Mouse (Mus musculus) retina, embryonic 14.5 days (tissue): Measurements from ENCODE around the gene Tsc22d2.
A peak's percentile ranks its signal among the peaks of the same experiment; 100 is the strongest.
"Not testable (repeated sequence)": the region's sequence is repeated elsewhere in the genome, so short reads cannot be mapped to it uniquely, and the experiment has no call there.

Source experiments
- DNase-seq: peaks from one replicate; pipeline ENCODE4 v3.0.0-alpha.2; 2015; ENCODE audit warnings: low spot score

Tsc22d2 gene

DNA sequence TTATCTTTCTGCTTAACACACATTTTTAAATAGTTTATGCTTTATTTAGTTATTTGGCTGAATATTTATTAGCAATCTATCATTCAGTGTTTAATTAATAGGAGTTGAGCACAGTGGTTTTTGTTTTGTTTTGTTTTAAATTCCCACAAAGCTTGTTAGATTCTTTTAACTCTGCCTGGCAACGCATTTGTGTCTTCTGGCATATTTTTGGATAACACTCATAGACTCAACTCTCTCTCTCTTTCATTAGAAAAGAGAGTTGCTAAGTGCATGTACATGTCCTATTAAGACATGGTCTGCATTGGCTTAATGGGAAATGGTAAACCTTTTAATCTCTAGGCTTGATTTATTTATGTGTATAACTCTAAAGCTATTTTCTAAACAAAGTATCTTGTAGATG lies 14.3 kb downstream of the Tsc22d2 start:
- DNase-seq = no peak

DNA sequence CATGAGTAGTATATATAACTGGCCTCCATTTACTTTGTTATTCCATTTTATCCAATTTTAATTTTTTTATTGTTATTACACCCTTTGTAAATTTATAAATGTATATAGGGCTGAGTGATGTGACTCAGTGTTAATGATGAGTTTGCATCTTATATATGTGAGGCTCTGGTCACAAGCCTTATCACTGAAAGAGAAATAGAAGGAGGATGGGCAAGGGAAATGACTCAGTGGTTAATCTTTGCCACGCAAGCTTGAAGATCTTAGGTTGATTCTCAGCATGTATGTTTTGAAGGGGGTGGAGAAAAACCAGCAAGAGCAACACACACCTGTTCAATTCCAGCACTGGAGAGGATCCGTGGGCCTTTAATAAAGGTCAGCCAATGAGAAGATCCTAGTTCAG lies 19.9 kb downstream of the Tsc22d2 start:
- DNase-seq = no peak

GRCm38 (mm10) chr3:58448230-58448629 lies 33.7 kb downstream of the Tsc22d2 start:
- DNase-seq = peak; percentile 22

GRCm38 (mm10) chr3:58449487-58449886 lies 35.0 kb downstream of the Tsc22d2 start:
- DNase-seq = no peak

GRCm38 (mm10) chr3:58454414-58455205 lies 40.1 kb downstream of the Tsc22d2 start:
- DNase-seq = no peak

DNA sequence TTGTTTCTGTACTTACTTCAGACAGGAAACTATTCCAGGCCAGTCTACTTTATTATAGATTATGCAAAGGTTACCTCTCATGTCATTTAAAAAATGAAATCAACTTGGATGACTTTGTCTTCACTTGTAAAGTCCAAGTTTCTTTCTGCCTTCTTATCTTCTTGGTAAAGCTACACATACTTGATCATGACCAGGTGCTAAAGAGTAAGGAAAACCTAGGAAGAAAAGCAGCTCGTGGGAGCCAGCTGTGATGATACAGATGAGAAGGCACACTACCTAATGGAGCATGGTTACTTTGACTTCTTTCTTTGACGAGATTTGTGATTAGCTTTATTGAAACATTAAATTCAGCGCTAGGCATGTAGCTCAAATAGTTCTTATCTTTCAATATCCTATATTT lies 40.7 kb downstream of the Tsc22d2 start:
- DNase-seq = no peak

DNA sequence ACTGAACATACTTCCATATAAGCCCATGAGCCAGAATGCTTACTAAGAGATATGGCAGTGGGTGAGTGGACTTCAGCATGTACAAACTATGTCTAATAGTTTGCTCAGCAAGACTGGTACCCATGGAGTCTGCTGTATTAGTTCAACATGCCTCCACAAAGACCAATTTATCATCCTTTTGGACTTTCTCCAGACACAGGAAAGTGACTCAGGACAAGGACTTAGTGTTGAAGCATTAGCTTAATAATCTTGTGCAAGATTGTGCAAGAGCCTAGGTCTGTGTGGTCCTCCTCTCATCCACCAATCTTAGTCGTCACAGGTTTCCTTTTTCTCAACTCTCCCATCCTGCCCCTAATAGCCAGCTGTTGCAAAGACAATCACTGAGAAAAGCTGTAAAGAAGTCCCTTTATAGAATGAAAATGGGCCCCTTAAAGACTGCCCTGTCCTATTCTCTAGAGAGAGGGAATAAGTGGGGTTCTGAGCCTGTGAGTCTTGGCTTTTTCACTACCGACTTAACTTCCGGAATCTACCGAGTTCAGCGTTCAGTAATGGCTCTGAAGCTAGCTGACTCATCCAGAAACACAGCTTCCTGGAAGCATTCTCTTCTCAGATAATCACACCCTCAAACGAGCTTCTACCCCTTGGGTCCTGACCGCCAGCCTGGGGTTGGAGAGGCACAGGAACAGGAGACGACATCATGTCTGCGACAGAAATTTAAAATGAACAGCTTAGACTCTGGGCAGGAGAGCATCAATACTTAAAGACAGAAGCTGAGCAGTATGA lies 55.3 kb downstream of the Tsc22d2 start:
- no peak for DNase-seq

DNA sequence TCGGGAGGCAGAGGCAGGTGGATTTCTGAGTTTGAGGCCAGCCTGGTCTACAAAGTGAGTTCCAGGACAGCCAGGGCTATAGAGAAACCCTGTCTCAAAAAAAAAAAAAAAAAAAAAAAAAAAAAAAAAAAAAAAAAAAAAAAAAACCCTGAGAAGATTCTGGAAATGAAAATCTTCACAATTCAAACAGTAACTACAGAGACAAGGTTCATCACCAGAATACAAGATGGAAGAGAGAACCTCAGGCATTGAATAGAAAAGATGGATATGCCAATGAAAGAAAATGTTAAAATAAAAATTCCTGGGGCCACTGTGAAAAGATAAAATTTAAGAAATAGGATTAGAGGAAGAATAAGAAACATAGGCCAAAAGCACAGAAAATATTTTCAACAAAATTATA lies 60.8 kb downstream of the Tsc22d2 start:
- DNase-seq = not testable (repeated sequence)

- DNase-seq = no peak
These were observed 64.4 kb downstream of the Tsc22d2 start for GRCm38 (mm10) chr3:58478755-58479455.

DNA sequence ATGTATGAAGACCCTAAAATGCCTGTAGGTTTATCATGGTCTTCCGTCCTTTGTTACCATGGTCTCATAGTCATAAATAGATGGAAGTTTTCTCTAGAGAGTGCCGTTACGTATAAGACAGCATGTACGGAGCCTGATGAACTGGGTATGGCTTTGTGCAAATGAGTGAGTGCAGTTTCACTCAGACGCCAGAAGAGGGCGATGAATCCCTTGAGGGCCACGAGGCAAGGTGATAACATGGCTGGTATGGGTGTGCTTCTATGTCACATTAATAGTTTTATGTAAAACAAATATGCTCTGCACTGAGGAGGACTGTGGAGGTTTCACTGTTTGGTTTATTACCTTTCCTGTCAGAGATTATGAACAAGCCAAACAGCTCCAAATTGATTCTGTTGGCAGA lies 71.4 kb downstream of the Tsc22d2 start:
- peak; percentile 6 for DNase-seq

- no peak for DNase-seq
These were observed 72.6 kb downstream of the Tsc22d2 start for GRCm38 (mm10) chr3:58487121-58487520.

DNA sequence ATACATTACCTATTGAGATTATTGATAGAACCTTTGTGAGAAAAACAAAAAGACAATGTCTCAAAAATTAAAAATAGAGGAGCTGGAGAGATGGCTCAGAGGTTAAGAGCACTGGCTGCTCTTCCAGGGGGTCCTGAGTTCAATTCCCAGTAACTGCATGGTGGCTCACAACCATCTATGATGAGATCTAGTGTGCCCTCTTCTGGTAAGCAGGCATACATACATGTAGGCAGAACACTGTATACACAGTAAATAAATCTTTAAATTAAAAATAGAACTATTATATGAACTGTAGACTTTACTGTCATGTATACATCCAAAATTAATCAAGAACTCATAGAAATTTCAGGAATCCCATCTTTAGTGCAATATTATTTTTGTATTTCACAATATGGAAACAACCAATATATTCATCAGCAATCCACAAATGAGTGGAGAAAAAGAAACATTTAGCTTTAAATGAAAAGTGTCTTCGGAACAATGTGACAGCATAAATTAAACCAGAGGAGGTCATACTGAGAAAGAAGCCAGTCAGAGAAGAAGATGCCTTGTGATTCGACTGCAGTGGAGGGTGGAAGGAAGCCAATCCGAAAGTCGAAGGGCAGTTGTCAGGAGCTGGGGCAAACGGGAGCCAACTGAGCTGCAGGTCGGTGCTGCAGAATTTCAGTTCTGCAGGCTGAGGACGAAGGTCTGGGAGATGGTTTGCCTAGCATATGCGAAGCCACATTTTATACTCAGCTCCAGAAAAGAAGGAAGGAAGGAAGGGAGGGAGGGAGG lies 73.7 kb downstream of the Tsc22d2 start:
- no peak for DNase-seq

DNA sequence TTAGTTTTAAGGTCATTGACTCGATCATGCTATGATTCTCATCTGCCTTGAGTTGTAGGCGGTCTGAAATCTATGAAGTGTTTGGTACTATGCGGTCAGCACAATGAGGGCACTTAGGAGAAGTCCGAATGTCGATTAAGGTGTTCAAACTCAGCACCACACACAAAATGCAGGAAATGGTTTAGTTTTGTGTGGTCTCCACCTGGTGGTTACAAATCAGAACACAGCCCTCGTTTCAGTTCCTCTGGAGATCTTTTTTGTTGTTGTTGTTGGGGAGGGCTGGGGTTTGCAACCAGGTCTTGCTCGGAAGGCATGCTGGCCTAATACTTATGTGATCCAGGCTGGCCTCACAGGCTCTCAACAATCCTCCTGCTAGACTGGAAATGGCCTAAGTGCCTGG lies 76.3 kb downstream of the Tsc22d2 start:
- peak; percentile 43 for DNase-seq

DNA sequence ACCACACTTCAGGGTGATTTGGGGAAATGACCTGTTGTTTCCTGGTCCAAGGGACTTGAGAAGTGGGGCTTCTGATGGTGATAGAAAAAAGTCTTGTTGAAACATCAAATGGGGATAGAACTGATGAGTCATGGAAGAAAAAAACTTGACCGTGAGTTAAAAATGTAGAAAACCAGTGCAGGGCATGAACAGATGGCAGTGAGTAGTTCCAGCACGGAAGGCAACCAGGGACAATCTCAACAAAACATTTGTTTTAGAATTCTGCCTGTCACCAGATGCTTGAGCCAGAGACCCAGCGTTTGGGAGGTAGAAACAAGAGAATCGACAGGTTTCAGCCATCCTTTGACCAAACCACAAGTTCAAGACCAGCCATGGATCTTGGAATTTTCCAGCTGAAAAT lies 79.1 kb downstream of the Tsc22d2 start:
- no peak for DNase-seq

- DNase-seq = no peak
These were observed 87.4 kb downstream of the Tsc22d2 start for GRCm38 (mm10) chr3:58501961-58502360.

- DNase-seq = no peak
These were observed 89.3 kb downstream of the Tsc22d2 start for GRCm38 (mm10) chr3:58503720-58504333.

DNA sequence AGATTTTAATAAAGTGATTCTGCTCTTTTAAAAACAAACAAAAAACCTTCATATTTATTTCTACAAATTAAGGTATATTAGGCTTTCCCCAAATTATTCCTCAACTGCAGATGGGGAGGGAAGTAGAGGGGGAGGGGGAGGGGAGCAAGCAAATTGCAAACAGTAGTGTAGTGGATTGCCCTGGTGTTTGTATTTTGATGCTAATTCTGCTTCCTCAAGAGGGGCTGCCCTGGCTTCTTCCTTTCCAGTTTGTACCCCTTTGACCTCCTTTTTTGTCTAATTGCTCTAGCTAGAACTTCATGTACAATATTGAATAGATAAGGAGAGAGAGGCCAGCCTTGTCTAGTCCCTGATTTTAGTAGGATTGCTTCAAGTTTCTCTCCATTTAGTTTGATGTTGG lies 90.2 kb downstream of the Tsc22d2 start:
- DNase-seq = no peak

GRCm38 (mm10) chr3:58508020-58508750 lies 93.7 kb downstream of the Tsc22d2 start:
- DNase-seq = no peak

DNA sequence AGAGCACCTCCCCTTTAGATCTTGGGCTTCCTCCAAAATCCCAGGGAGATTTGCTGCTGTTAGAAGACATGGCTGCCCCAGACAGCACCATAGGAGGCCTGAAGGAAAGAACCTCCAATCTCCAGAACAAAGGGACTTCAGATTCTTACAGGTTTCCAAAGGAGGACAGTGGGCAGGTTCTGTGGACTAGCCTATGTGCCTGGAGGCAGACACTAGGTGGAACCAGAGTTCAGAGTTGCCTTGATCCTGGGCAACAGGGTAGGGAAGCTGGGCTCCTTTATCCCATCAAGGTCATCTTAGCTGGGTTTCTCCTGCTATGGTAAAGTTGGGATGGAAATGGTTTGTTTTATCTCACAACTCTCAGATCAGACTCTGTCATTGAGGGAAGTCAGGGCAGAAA lies 97.1 kb downstream of the Tsc22d2 start:
- peak; percentile 8 for DNase-seq

- DNase-seq = no peak
These were observed 98.2 kb downstream of the Tsc22d2 start for GRCm38 (mm10) chr3:58512740-58513139.

DNA sequence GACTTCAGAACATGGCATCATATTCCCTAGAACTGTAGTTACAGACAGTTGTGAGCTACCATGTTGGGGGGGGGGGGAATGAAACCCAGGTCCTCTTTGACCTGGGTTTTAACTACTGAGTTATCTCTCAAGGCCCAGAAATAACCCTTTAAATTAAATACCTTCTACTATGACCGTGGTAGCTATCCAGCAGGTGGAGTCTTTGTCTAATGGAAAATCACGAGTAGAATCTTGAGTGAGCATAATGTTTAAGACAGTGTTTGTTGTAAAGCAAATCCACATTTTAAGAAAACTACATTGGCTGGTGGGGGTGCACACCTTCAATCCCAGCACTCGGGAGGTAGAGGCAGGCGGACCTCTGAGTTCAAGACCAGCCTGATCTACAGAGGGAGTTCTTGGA lies 99.0 kb downstream of the Tsc22d2 start:
- no peak for DNase-seq
